Mouse (Mus musculus): ENCODE data around the gene Espl1. TPM values are rescaled to one million over a fixed set of nuclear protein-coding genes. Genes with fewer than 3 reads are reported as not detected.

Espl1 gene
- polyA plus RNA-seq, 1 experiment from 2014 or later, result 21.1 TPM

Other genes starting within 250 kb of the Espl1 start
- gene Eif4b, start 222.5 kb upstream of the Espl1 start, polyA plus RNA-seq (2015; fragmentation: Nextera tagmentation; extraction: Ambion mirVana), result 71.5 and 75.0 TPM in 2 replicates
- gene Tns2, start 195.9 kb upstream of the Espl1 start, polyA plus RNA-seq (2015; fragmentation: Nextera tagmentation; extraction: Ambion mirVana), result 33.2 and 35.1 TPM in 2 replicates
- gene Spryd3, start 160.0 kb upstream of the Espl1 start, polyA plus RNA-seq (2015; fragmentation: Nextera tagmentation; extraction: Ambion mirVana), result 19.8 and 21.8 TPM in 2 replicates
- gene Igfbp6, start 151.9 kb upstream of the Espl1 start, polyA plus RNA-seq (2015; fragmentation: Nextera tagmentation; extraction: Ambion mirVana), result 11.9 and 15.0 TPM in 2 replicates
- gene Soat2, start 145.7 kb upstream of the Espl1 start, polyA plus RNA-seq (2015; fragmentation: Nextera tagmentation; extraction: Ambion mirVana), result 0.24 and 0.42 TPM in 2 replicates
- gene Zfp740, start 93.0 kb upstream of the Espl1 start, polyA plus RNA-seq (2015; fragmentation: Nextera tagmentation; extraction: Ambion mirVana), result 30.2 and 33.2 TPM in 2 replicates
- gene Csad, start 91.5 kb upstream of the Espl1 start, polyA plus RNA-seq (2015; fragmentation: Nextera tagmentation; extraction: Ambion mirVana), result 38.3 and 43.7 TPM in 2 replicates
- gene Itgb7, start 64.3 kb upstream of the Espl1 start, polyA plus RNA-seq (2015; fragmentation: Nextera tagmentation; extraction: Ambion mirVana), result 3.9 and 6.9 TPM in 2 replicates
- 8.9 and 11.8 TPM in 2 replicates for gene Rarg, start 38.7 kb upstream of the Espl1 start, polyA plus RNA-seq (2015; fragmentation: Nextera tagmentation; extraction: Ambion mirVana)
- gene Gm9918, start 25.7 kb upstream of the Espl1 start, polyA plus RNA-seq (2015; fragmentation: Nextera tagmentation; extraction: Ambion mirVana), result 0.11 and 0.12 TPM in 2 replicates
- gene Mfsd5, start 16.8 kb upstream of the Espl1 start, polyA plus RNA-seq (2015; fragmentation: Nextera tagmentation; extraction: Ambion mirVana), result 43.8 and 49.4 TPM in 2 replicates
- 274 and 277 TPM in 2 replicates for gene Pfdn5, start 29.9 kb downstream of the Espl1 start, polyA plus RNA-seq (2015; fragmentation: Nextera tagmentation; extraction: Ambion mirVana)
- gene Myg1, start 35.4 kb downstream of the Espl1 start, polyA plus RNA-seq (2015; fragmentation: Nextera tagmentation; extraction: Ambion mirVana), result 56.6 and 67.9 TPM in 2 replicates
- 49.3 and 55.6 TPM in 2 replicates for gene Aaas, start 54.5 kb downstream of the Espl1 start, polyA plus RNA-seq (2015; fragmentation: Nextera tagmentation; extraction: Ambion mirVana)
- gene Sp7, start 70.9 kb downstream of the Espl1 start, polyA plus RNA-seq (2015; fragmentation: Nextera tagmentation; extraction: Ambion mirVana), result 0.11 and 0.20 TPM in 2 replicates
- gene Sp1, start 109.9 kb downstream of the Espl1 start, polyA plus RNA-seq (2015; fragmentation: Nextera tagmentation; extraction: Ambion mirVana), result 5.0 and 5.5 TPM in 2 replicates
- 6.6 and 7.6 TPM in 2 replicates for gene Amhr2, start 149.1 kb downstream of the Espl1 start, polyA plus RNA-seq (2015; fragmentation: Nextera tagmentation; extraction: Ambion mirVana)
- 86.7 and 92.2 TPM in 2 replicates for gene Prr13, start 162.8 kb downstream of the Espl1 start, polyA plus RNA-seq (2015; fragmentation: Nextera tagmentation; extraction: Ambion mirVana)
- gene Pcbp2, start 174.3 kb downstream of the Espl1 start, polyA plus RNA-seq (2015; fragmentation: Nextera tagmentation; extraction: Ambion mirVana), result 136 and 140 TPM in 2 replicates
- 4.1 TPM in 1 of 2 replicates, not detected in the other for gene Gm10337, start 207.5 kb downstream of the Espl1 start, polyA plus RNA-seq (2015; fragmentation: Nextera tagmentation; extraction: Ambion mirVana)
- 10.3 and 11.3 TPM in 2 replicates for gene Map3k12, start 220.8 kb downstream of the Espl1 start, polyA plus RNA-seq (2015; fragmentation: Nextera tagmentation; extraction: Ambion mirVana)
- gene Tarbp2, start 221.9 kb downstream of the Espl1 start, polyA plus RNA-seq (2015; fragmentation: Nextera tagmentation; extraction: Ambion mirVana), result 88.1 and 95.1 TPM in 2 replicates
- gene Npff, start 228.7 kb downstream of the Espl1 start, polyA plus RNA-seq (2015; fragmentation: Nextera tagmentation; extraction: Ambion mirVana), result 2.1 and 2.6 TPM in 2 replicates

Data from heart, embryonic 16.5 days (tissue).